Mouse (Mus musculus): ENCODE measurements around the gene Batf. TPM values are rescaled to one million over a fixed set of nuclear protein-coding genes. Genes with fewer than 3 reads are reported as not detected.
A peak's percentile ranks its signal among the peaks of the same experiment; 100 is the strongest.

The Batf gene
- total and polyA plus RNA-seq, 3 experiments: 14.4 to 19.9 TPM; not detected in 1

DNA sequence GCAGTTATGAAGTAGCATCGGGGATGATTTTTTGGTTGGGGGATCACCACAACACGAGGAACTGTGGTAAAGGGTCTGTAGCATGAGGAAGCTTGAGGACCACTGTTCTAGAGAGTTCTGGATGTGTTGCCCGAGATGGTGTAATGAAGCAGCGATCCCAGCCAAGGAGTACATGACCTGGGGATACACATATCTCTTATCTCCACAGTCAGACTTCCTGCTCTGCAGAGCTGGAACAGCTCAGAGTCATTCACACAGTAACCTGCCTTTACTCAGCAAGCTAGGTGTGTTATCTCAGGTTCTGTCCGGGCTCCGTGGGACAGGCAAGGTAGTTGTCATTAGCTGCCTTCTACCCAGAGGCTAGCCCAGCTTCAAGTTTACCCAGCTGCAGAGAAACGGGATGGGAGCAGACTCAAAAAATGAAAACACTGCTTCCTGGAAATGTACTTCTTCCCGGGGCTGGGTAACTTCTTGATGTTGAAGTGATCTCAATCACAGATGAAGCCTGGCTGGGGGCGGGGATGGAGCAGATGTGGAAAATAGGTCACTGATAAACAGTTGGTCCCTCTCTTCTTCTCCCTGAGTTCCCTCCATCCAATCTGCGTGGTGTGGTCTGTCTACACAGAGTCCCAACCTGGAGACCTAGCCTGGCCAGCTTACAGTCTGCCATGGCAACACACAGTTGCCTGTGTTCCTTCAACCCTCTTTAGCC lies 45.5 kb upstream of the Batf start (continued):
- no peak for TF ChIP-seq KAT2A (conservative IDR thresholded peaks at IDR 0.05; ENCODE audit: low read depth, low read length)
- peak; percentile 77 to 91 for TF ChIP-seq EP300 (IDR thresholded peaks at IDR 0.05; ENCODE audit: low read depth in 1 of 2, low read length in 2 of 2)
- no peak for TF ChIP-seq ZNF384 (IDR thresholded peaks at IDR 0.05; ENCODE audit: low read depth, low read length)

- peaks cover 0 to 10% of the 10 kb centered on the region in 2 experiments; a peak in 2 of 4 replicates for H3K36me3 ChIP-seq (ENCODE audit: control insufficient read depth in 1 of 2, insufficient read depth in 2 of 2, low read length in 2 of 2)
- no peak overlapping the region for H3K4me3 ChIP-seq (ENCODE audit: control insufficient read depth in 1 of 2, insufficient read depth in 1 of 2, low read depth in 2 of 2, low read length in 2 of 2)
- H3K27ac ChIP-seq (ENCODE audit: control insufficient read depth, low read depth, low read length): no peak overlapping the region
- TF ChIP-seq GABPA (IDR thresholded peaks at IDR 0.05; ENCODE audit: low read depth, low read length) (no peak), MYB (IDR thresholded peaks at IDR 0.05; ENCODE audit: low read depth, low read length) (no peak), POLR2AphosphoS5 (IDR thresholded peaks at IDR 0.05; ENCODE audit: borderline replicate concordance, low read depth, low read length) (no peak), RAD21 (IDR thresholded peaks at IDR 0.05; ENCODE audit: low read depth, low read length) (no peak), MAX (IDR thresholded peaks at IDR 0.05; ENCODE audit: low read length) (no peak), ETS1 (IDR thresholded peaks at IDR 0.05; ENCODE audit: low read depth, low read length) (no peak), TBP (IDR thresholded peaks at IDR 0.05; ENCODE audit: low read depth, low read length) (no peak), BHLHE40 (IDR thresholded peaks at IDR 0.05; ENCODE audit: borderline replicate concordance, low read depth, low read length) (no peak)
- no peak overlapping the region for H3K9ac ChIP-seq (ENCODE audit: control insufficient read depth, low read depth, low read length, poor library complexity, severe bottlenecking)
- H3K79me2 ChIP-seq (ENCODE audit: control insufficient read depth, insufficient read depth, low read length, poor library complexity): no peaks in the 10 kb centered on the region
- no peaks in the 10 kb centered on the region for H3K27me3 ChIP-seq (ENCODE audit: control insufficient read depth in 1 of 2, insufficient read depth in 2 of 2, low read length in 2 of 2)
- peaks cover 5 to 15% of the 10 kb centered on the region in 2 experiments for H3K4me1 ChIP-seq (ENCODE audit: control insufficient read depth in 1 of 2, insufficient read depth in 2 of 2, low read length in 2 of 2)
- no peaks in the 10 kb centered on the region for H3K9me3 ChIP-seq (replicated peaks; ENCODE audit: insufficient read depth, low read length)
- DNase-seq (ENCODE audit: low read depth, low spot score): peak; percentile 3
These were observed 44.9 kb upstream of the Batf start for GRCm38 (mm10) chr12:85641564-85641931.

DNA sequence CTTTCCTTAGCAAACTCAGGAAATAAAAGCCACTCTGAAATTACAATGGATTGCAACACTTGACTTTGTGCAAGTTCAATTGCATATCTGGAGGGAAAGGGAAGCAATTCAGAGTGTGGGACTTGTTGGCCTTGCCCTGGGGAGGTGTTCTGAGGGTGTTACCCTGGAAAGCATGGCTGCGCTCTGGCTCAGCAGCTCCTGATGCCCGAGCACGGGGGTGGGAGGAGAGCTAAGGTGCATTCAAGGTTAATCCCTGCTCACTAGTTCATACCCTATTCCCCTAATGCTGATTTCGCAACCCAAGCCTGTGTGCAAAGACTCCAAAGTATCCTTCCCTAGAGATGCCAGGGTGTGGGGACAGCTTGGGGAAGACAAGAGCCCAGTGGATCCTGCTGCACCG lies 42.7 kb upstream of the Batf start:
- Histone ChIP-seq H3K27me3 (ENCODE audit: control insufficient read depth in 1 of 2, insufficient read depth in 2 of 2, low read length in 2 of 2) (no peaks in the 10 kb centered on the region), H3K79me2 (ENCODE audit: control insufficient read depth, insufficient read depth, low read length, poor library complexity) (no peaks in the 10 kb centered on the region), H3K9me3 (replicated peaks; ENCODE audit: insufficient read depth, low read length) (no peaks in the 10 kb centered on the region), H3K36me3 (ENCODE audit: control insufficient read depth in 1 of 2, insufficient read depth in 2 of 2, low read length in 2 of 2) (peaks cover 0 to 10% of the 10 kb centered on the region in 2 experiments; a peak in 2 of 4 replicates), H3K4me1 (ENCODE audit: control insufficient read depth in 1 of 2, insufficient read depth in 2 of 2, low read length in 2 of 2) (peaks cover 5 to 15% of the 10 kb centered on the region in 2 experiments), H3K27ac (ENCODE audit: control insufficient read depth, low read depth, low read length) (no peak overlapping the region), H3K9ac (ENCODE audit: control insufficient read depth, low read depth, low read length, poor library complexity, severe bottlenecking) (no peak overlapping the region), H3K4me3 (ENCODE audit: control insufficient read depth in 1 of 2, insufficient read depth in 1 of 2, low read depth in 2 of 2, low read length in 2 of 2) (no peak overlapping the region)
- no peak for DNase-seq (ENCODE audit: low read depth, low spot score)
- TF ChIP-seq TCF12 (IDR thresholded peaks at IDR 0.05; ENCODE audit: low read depth, low read length): no peak
- TF ChIP-seq CHD1 (IDR thresholded peaks at IDR 0.05; ENCODE audit: low read depth, low read length): no peak
- TF ChIP-seq CHD2 (IDR thresholded peaks at IDR 0.05; ENCODE audit: low read length): no peak
- TF ChIP-seq NELFE (IDR thresholded peaks at IDR 0.05; ENCODE audit: low read depth, low read length): no peak
- TF ChIP-seq USF2 (IDR thresholded peaks at IDR 0.05; ENCODE audit: borderline replicate concordance in 1 of 2, insufficient read depth in 1 of 2, low read depth in 1 of 2, low read length in 2 of 2): no peak
- no peak for TF ChIP-seq POLR2AphosphoS5 (IDR thresholded peaks at IDR 0.05; ENCODE audit: borderline replicate concordance, low read depth, low read length)
- no peak for TF ChIP-seq KAT2A (conservative IDR thresholded peaks at IDR 0.05; ENCODE audit: low read depth, low read length)
- TF ChIP-seq ZNF384 (IDR thresholded peaks at IDR 0.05; ENCODE audit: low read depth, low read length): no peak
- TF ChIP-seq RCOR1 (IDR thresholded peaks at IDR 0.05; ENCODE audit: low read depth, low read length): no peak
- TF ChIP-seq TAL1 (IDR thresholded peaks at IDR 0.05; ENCODE audit: low read length): no peak
- no peak for TF ChIP-seq MAZ (IDR thresholded peaks at IDR 0.05; ENCODE audit: low read depth, low read length)
- TF ChIP-seq BHLHE40 (IDR thresholded peaks at IDR 0.05; ENCODE audit: borderline replicate concordance, low read depth, low read length): no peak
- TF ChIP-seq USF1 (IDR thresholded peaks at IDR 0.05; ENCODE audit: low read depth, low read length): no peak
- TF ChIP-seq EP300 (IDR thresholded peaks at IDR 0.05; ENCODE audit: low read depth in 1 of 2, low read length in 2 of 2): no peak
- no peak for TF ChIP-seq ZKSCAN1 (IDR thresholded peaks at IDR 0.05; ENCODE audit: low read depth, low read length)
